Mouse (Mus musculus): ENCODE data around the gene Mllt6. TPM values are rescaled to one million over a fixed set of nuclear protein-coding genes. Genes with fewer than 3 reads are reported as not detected.
"Not testable (repeated sequence)": the region's sequence is repeated elsewhere in the genome, so short reads cannot be mapped to it uniquely, and the experiment has no call there.

The Mllt6 gene
- total RNA-seq, 1 experiment: 113 TPM

- Histone ChIP-seq H3K9me3 (ENCODE audit: control insufficient read depth, insufficient read depth, low read depth, low read length) (no peaks in the 10 kb centered on the region), H3K9ac (ENCODE audit: insufficient read depth, low read depth, low read length, poor library complexity, severe bottlenecking) (no peak overlapping the region), H3K36me3 (ENCODE audit: control insufficient read depth, insufficient read depth, low read length, poor library complexity, severe bottlenecking) (peaks cover 59% of the 10 kb centered on the region), H3K4me1 (ENCODE audit: control insufficient read depth in 2 of 2, insufficient read depth in 2 of 2, low read length in 2 of 2, poor library complexity in 1 of 2) (no peaks in the 10 kb centered on the region), H3K4me3 (ENCODE audit: insufficient read depth in 1 of 2, low read depth in 1 of 2, low read length in 2 of 2, poor library complexity in 1 of 2, severe bottlenecking in 1 of 2) (no peak overlapping the region), H3K27ac (ENCODE audit: insufficient read depth, low read depth, low read length, poor library complexity, severe bottlenecking) (no peak overlapping the region)
- no peak for DNase-seq (ENCODE audit: low read depth, low spot score)
- in situ Hi-C loops (cut with MboI; ENCODE audit: low sequenced_read_pairs in 2 of 2, unreplicated experiment in 2 of 2): no loop called here
- TF ChIP-seq HCFC1 (IDR thresholded peaks at IDR 0.05; ENCODE audit: borderline replicate concordance, insufficient read depth, low read length) (no peak), ZNF384 (IDR thresholded peaks at IDR 0.05; ENCODE audit: low read depth, low read length) (no peak), MAFK (IDR thresholded peaks at IDR 0.05; ENCODE audit: insufficient read depth, low read depth, low read length) (no peak), ZC3H11A (IDR thresholded peaks at IDR 0.05; ENCODE audit: borderline replicate concordance, low read depth, low read length) (no peak)
Observed at GRCm38 (mm10) chr11:97723709-97724108, 60.5 kb downstream of the Mllt6 start.

GRCm38 (mm10) chr11:97728311-97728710 is 65.1 kb downstream of the Mllt6 start:
- no peak overlapping the region for H3K27ac ChIP-seq (ENCODE audit: insufficient read depth, low read depth, low read length, poor library complexity, severe bottlenecking)
- no peak overlapping the region for H3K4me3 ChIP-seq (ENCODE audit: insufficient read depth in 1 of 2, low read depth in 1 of 2, low read length in 2 of 2, poor library complexity in 1 of 2, severe bottlenecking in 1 of 2)
- peaks cover 34% of the 10 kb centered on the region for H3K36me3 ChIP-seq (ENCODE audit: control insufficient read depth, insufficient read depth, low read length, poor library complexity, severe bottlenecking)
- H3K9me3 ChIP-seq (ENCODE audit: control insufficient read depth, insufficient read depth, low read depth, low read length): no peaks in the 10 kb centered on the region
- H3K4me1 ChIP-seq (ENCODE audit: control insufficient read depth in 2 of 2, insufficient read depth in 2 of 2, low read length in 2 of 2, poor library complexity in 1 of 2): peaks cover 0 to 2% of the 10 kb centered on the region in 2 experiments; a peak in 1 of 4 replicates
- no peak overlapping the region for H3K9ac ChIP-seq (ENCODE audit: insufficient read depth, low read depth, low read length, poor library complexity, severe bottlenecking)
- no peak for DNase-seq (ENCODE audit: low read depth, low spot score)
- TF ChIP-seq ZNF384 (IDR thresholded peaks at IDR 0.05; ENCODE audit: low read depth, low read length) (no peak), CHD2 (IDR thresholded peaks at IDR 0.05; ENCODE audit: low read depth, low read length) (no peak), HCFC1 (IDR thresholded peaks at IDR 0.05; ENCODE audit: borderline replicate concordance, insufficient read depth, low read length) (no peak), MAFK (IDR thresholded peaks at IDR 0.05; ENCODE audit: insufficient read depth, low read depth, low read length) (no peak), ZC3H11A (IDR thresholded peaks at IDR 0.05; ENCODE audit: borderline replicate concordance, low read depth, low read length) (no peak)
- in situ Hi-C loops (cut with MboI; ENCODE audit: low sequenced_read_pairs in 2 of 2, unreplicated experiment in 2 of 2): no loop called here

GRCm38 (mm10) chr11:97728730-97729129 is 65.5 kb downstream of the Mllt6 start:
- H3K4me1 ChIP-seq (ENCODE audit: control insufficient read depth in 2 of 2, insufficient read depth in 2 of 2, low read length in 2 of 2, poor library complexity in 1 of 2): peaks cover 0 to 2% of the 10 kb centered on the region in 2 experiments; a peak in 1 of 4 replicates
- H3K9ac ChIP-seq (ENCODE audit: insufficient read depth, low read depth, low read length, poor library complexity, severe bottlenecking): no peak overlapping the region
- no peak for DNase-seq (ENCODE audit: low read depth, low spot score)
- no peak overlapping the region for H3K27ac ChIP-seq (ENCODE audit: insufficient read depth, low read depth, low read length, poor library complexity, severe bottlenecking)
- in situ Hi-C loops (cut with MboI; ENCODE audit: low sequenced_read_pairs in 2 of 2, unreplicated experiment in 2 of 2): no loop called here
- no peaks in the 10 kb centered on the region for H3K9me3 ChIP-seq (ENCODE audit: control insufficient read depth, insufficient read depth, low read depth, low read length)
- TF ChIP-seq ZNF384 (IDR thresholded peaks at IDR 0.05; ENCODE audit: low read depth, low read length): no peak
- TF ChIP-seq CHD2 (IDR thresholded peaks at IDR 0.05; ENCODE audit: low read depth, low read length): no peak
- TF ChIP-seq HCFC1 (IDR thresholded peaks at IDR 0.05; ENCODE audit: borderline replicate concordance, insufficient read depth, low read length): no peak
- TF ChIP-seq ZC3H11A (IDR thresholded peaks at IDR 0.05; ENCODE audit: borderline replicate concordance, low read depth, low read length): no peak
- TF ChIP-seq MAFK (IDR thresholded peaks at IDR 0.05; ENCODE audit: insufficient read depth, low read depth, low read length): no peak
- H3K4me3 ChIP-seq (ENCODE audit: insufficient read depth in 1 of 2, low read depth in 1 of 2, low read length in 2 of 2, poor library complexity in 1 of 2, severe bottlenecking in 1 of 2): no peak overlapping the region
- peaks cover 31% of the 10 kb centered on the region for H3K36me3 ChIP-seq (ENCODE audit: control insufficient read depth, insufficient read depth, low read length, poor library complexity, severe bottlenecking)

GRCm38 (mm10) chr11:97733689-97734088 is 70.5 kb downstream of the Mllt6 start:
- Histone ChIP-seq H3K4me3 (ENCODE audit: insufficient read depth in 1 of 2, low read depth in 1 of 2, low read length in 2 of 2, poor library complexity in 1 of 2, severe bottlenecking in 1 of 2) (no peak overlapping the region), H3K27ac (ENCODE audit: insufficient read depth, low read depth, low read length, poor library complexity, severe bottlenecking) (no peak overlapping the region), H3K36me3 (ENCODE audit: control insufficient read depth, insufficient read depth, low read length, poor library complexity, severe bottlenecking) (peaks cover 8% of the 10 kb centered on the region), H3K4me1 (ENCODE audit: control insufficient read depth in 2 of 2, insufficient read depth in 2 of 2, low read length in 2 of 2, poor library complexity in 1 of 2) (peaks cover 0 to 2% of the 10 kb centered on the region in 2 experiments; a peak in 1 of 4 replicates), H3K9me3 (ENCODE audit: control insufficient read depth, insufficient read depth, low read depth, low read length) (no peaks in the 10 kb centered on the region), H3K9ac (ENCODE audit: insufficient read depth, low read depth, low read length, poor library complexity, severe bottlenecking) (no peak overlapping the region)
- DNase-seq (ENCODE audit: low read depth, low spot score): no peak
- TF ChIP-seq ZC3H11A (IDR thresholded peaks at IDR 0.05; ENCODE audit: borderline replicate concordance, low read depth, low read length) (no peak), MAFK (IDR thresholded peaks at IDR 0.05; ENCODE audit: insufficient read depth, low read depth, low read length) (no peak), HCFC1 (IDR thresholded peaks at IDR 0.05; ENCODE audit: borderline replicate concordance, insufficient read depth, low read length) (no peak), ZNF384 (IDR thresholded peaks at IDR 0.05; ENCODE audit: low read depth, low read length) (no peak), CHD2 (IDR thresholded peaks at IDR 0.05; ENCODE audit: low read depth, low read length) (no peak)
- in situ Hi-C loops (cut with MboI; ENCODE audit: low sequenced_read_pairs in 2 of 2, unreplicated experiment in 2 of 2): no loop called here

GRCm38 (mm10) chr11:97734810-97735209 is 71.6 kb downstream of the Mllt6 start:
- H3K4me1 ChIP-seq (ENCODE audit: control insufficient read depth in 2 of 2, insufficient read depth in 2 of 2, low read length in 2 of 2, poor library complexity in 1 of 2); H3K4me3 ChIP-seq (ENCODE audit: insufficient read depth in 1 of 2, low read depth in 1 of 2, low read length in 2 of 2, poor library complexity in 1 of 2, severe bottlenecking in 1 of 2); DNase-seq (ENCODE audit: low read depth, low spot score); in situ Hi-C loops (cut with MboI; ENCODE audit: low sequenced_read_pairs in 2 of 2, unreplicated experiment in 2 of 2); H3K9ac ChIP-seq (ENCODE audit: insufficient read depth, low read depth, low read length, poor library complexity, severe bottlenecking); H3K9me3 ChIP-seq (ENCODE audit: control insufficient read depth, insufficient read depth, low read depth, low read length); H3K27ac ChIP-seq (ENCODE audit: insufficient read depth, low read depth, low read length, poor library complexity, severe bottlenecking); H3K36me3 ChIP-seq (ENCODE audit: control insufficient read depth, insufficient read depth, low read length, poor library complexity, severe bottlenecking): not testable (repeated sequence)

Other genes with a start within 250 kb of the Mllt6 start
- gene Arhgap23, start 247.9 kb upstream of the Mllt6 start, total RNA-seq (2012; rRNA removed): 22.6 and 26.3 TPM in 2 replicates
- 0.36 and 0.63 TPM in 2 replicates for gene 4933428G20Rik, start 163.1 kb upstream of the Mllt6 start, total RNA-seq (2012; rRNA removed)
- gene Srcin1, start 87.2 kb upstream of the Mllt6 start, total RNA-seq (2012; rRNA removed): 2.4 and 4.1 TPM in 2 replicates
- 100 and 109 TPM in 2 replicates for gene Epop, start 33.7 kb upstream of the Mllt6 start, total RNA-seq (2012; rRNA removed)
- gene Cisd3, start 22.4 kb downstream of the Mllt6 start, total RNA-seq (2012; rRNA removed): 49.9 and 66.0 TPM in 2 replicates
- 20.1 and 28.4 TPM in 2 replicates for gene Pcgf2, start 37.1 kb downstream of the Mllt6 start, total RNA-seq (2012; rRNA removed)
- gene Psmb3, start 40.0 kb downstream of the Mllt6 start, total RNA-seq (2012; rRNA removed): 522 and 677 TPM in 2 replicates
- gene Pip4k2b, start 81.3 kb downstream of the Mllt6 start, total RNA-seq (2012; rRNA removed): 26.5 and 31.3 TPM in 2 replicates
- gene Cwc25, start 103.1 kb downstream of the Mllt6 start, total RNA-seq (2012; rRNA removed): 14.0 and 18.5 TPM in 2 replicates
- 2.3 TPM in 2 replicates for gene 1700001P01Rik, start 112.5 kb downstream of the Mllt6 start, total RNA-seq (2012; rRNA removed)
- gene Rpl23, start 119.0 kb downstream of the Mllt6 start, total RNA-seq (2012; rRNA removed): 1,213 and 1,430 TPM in 2 replicates
- 108 and 147 TPM in 2 replicates for gene Lasp1, start 135.6 kb downstream of the Mllt6 start, total RNA-seq (2012; rRNA removed)
- 3.0 and 4.1 TPM in 2 replicates for gene B230217C12Rik, start 177.4 kb downstream of the Mllt6 start, total RNA-seq (2012; rRNA removed)
- gene Fbxo47, start 220.7 kb downstream of the Mllt6 start, total RNA-seq (2012; rRNA removed): 2.2 and 4.1 TPM in 2 replicates

Measured in ES-E14 (cell line).